Mouse (Mus musculus): ENCODE results near the gene Fam208b. TPM values are rescaled to one million over a fixed set of nuclear protein-coding genes. Genes with fewer than 3 reads are reported as not detected.
"Not testable (repeated sequence)": the region's sequence is repeated elsewhere in the genome, so short reads cannot be mapped to it uniquely, and the experiment has no call there.

Fam208b gene
- polyA plus RNA-seq, 1 experiment from 2014 or later, result 25.2 TPM

DNA sequence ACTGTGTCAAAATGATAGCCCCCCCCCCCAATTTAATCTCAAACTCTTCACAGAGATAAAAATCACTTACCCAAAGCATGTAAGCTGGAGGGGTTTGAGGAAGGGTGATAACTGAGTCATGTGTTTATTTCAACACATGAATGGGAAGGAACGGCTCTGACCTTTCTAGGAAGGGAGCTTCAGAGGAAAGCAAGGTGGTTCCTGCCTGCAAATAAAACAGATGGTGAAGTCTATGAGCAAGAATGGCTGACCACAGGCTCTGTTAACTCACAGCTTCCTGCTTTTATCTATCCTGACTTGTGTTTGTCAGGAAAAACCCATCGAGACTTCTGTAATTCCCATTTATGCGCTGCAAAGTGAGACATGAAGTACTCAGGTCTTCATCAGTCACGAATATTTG is 91.6 kb downstream of the Fam208b start:
- 76% methylated on average over 4 of the region's 4 CpGs for WGBS

More for the DNA sequence above, 91.6 kb downstream of the Fam208b start:
- not testable (repeated sequence) for H3K9me3 ChIP-seq (ENCODE audit: control insufficient read depth, low read length); ATAC-seq (ENCODE audit: low FRiP score, low TSS enrichment); H3K36me3 ChIP-seq (ENCODE audit: control insufficient read depth, insufficient read depth, low read length); H3K27ac ChIP-seq (replicated peaks; ENCODE audit: low read depth, low read length); H3K4me3 ChIP-seq (replicated peaks; ENCODE audit: low read depth, low read length); DNase-seq; H3K4me2 ChIP-seq (ENCODE audit: low read length); H3K27me3 ChIP-seq (ENCODE audit: control insufficient read depth, insufficient read depth, low read length); H3K9ac ChIP-seq (replicated peaks; ENCODE audit: low read length); H3K4me1 ChIP-seq (ENCODE audit: control insufficient read depth, insufficient read depth, low read length)

Other genes with a start within 250 kb of the Fam208b start
- gene Gdi2, start 73.0 kb downstream of the Fam208b start, polyA plus RNA-seq (2014; fragmentation: Nextera tagmentation; extraction: Ambion mirVana), result 416 and 508 TPM in 2 replicates
- gene Asb13, start 22.9 kb upstream of the Fam208b start, polyA plus RNA-seq (2014; fragmentation: Nextera tagmentation; extraction: Ambion mirVana), result 11.9 and 12.2 TPM in 2 replicates
- not detected in 2 replicates for gene Calml3, start 193.2 kb upstream of the Fam208b start, polyA plus RNA-seq (2014; fragmentation: Nextera tagmentation; extraction: Ambion mirVana)
- gene Calm4, start 226.6 kb upstream of the Fam208b start, polyA plus RNA-seq (2014; fragmentation: Nextera tagmentation; extraction: Ambion mirVana), result not detected in 2 replicates
- not detected in 2 replicates for gene Calm5, start 243.1 kb upstream of the Fam208b start, polyA plus RNA-seq (2014; fragmentation: Nextera tagmentation; extraction: Ambion mirVana)